Comparison of ENCODE assay signal across 14 mouse cellular contexts in genomic region chr2:119767246-119767645, GRCm38 (mm10). TPM values are rescaled to one million over a fixed set of nuclear protein-coding genes. Genes with fewer than 3 reads are reported as not detected.
DNase-seq lines count a peak whose midpoint lies in the region; ATAC-seq lines count a peak whose summit lies in the region.
"Had no signal": no experiment of that assay in that cellular context is flagged by ENCODE, and none has a peak within 500 bp of the region (broad histone marks: within the 10 kb centered on the region; RNA-seq: fewer than 3 reads in every experiment).

No protein-coding gene starts in this region.

- H3K4me2 ChIP-seq in kidney, embryonic 16.5 days (replicated peaks; ENCODE audit: low read depth, low read length): no peak overlapping the region

- 94% methylated on average over 6 of the region's 6 CpGs for WGBS in kidney, embryonic 16.5 days

- no peak overlapping the region for H3K4me3 ChIP-seq in kidney, embryonic 16.5 days (ENCODE audit: low read length)

- peaks cover 52% of the 10 kb centered on the region for H3K36me3 ChIP-seq in kidney, embryonic 16.5 days (ENCODE audit: insufficient read depth, low read length)

- no peak overlapping the region for H3K27ac ChIP-seq in kidney, embryonic 16.5 days (ENCODE audit: low read length)

- no peak for DNase-seq in kidney, postnatal 14 days
- DNase-seq in thymus, postnatal 0 days (ENCODE audit: low spot score): peak; percentile 32
- no peak for DNase-seq in thymus, adult 18-20 months
- DNase-seq in adrenal gland, postnatal 14 days: no peak
- no peak for DNase-seq in spleen, postnatal 4 days (ENCODE audit: low spot score in 2 of 2)
- DNase-seq: adrenal gland, postnatal 36 days; cerebellum, adult 9-11 months; kidney, adult 11 months; layer of hippocampus, postnatal 36 days had no signal

- H3K9me3 ChIP-seq in kidney, embryonic 16.5 days (ENCODE audit: low read length): no peaks in the 10 kb centered on the region

- no peaks in the 10 kb centered on the region for H3K4me1 ChIP-seq in kidney, embryonic 16.5 days (ENCODE audit: insufficient read depth, low read length)

- ATAC-seq in kidney, embryonic 16.5 days (ENCODE audit: low FRiP score, low TSS enrichment): peak; percentile 39; the same call in 1 of the 2 replicates
- peak; percentile 40; the same call in 1 of the 2 replicates for ATAC-seq in granulocyte monocyte progenitor cell, adult 5-6 weeks (replicated peaks; ENCODE audit: poor library complexity, severe bottlenecking)
- ATAC-seq: Patski had no signal

- H3K27me3 ChIP-seq in kidney, embryonic 16.5 days (ENCODE audit: insufficient read depth, low read length): no peaks in the 10 kb centered on the region
- H3K27me3 ChIP-seq: Patski had no signal

- H3K9ac ChIP-seq in kidney, embryonic 16.5 days (replicated peaks; ENCODE audit: low read length): no peak overlapping the region

RNA-seq across cellular contexts. Expression of gene Ltk, which starts 7.0 kb away (rescaled TPM):
- polyA plus RNA-seq in kidney, embryonic 16.5 days (2015; fragmentation: Nextera tagmentation; extraction: Ambion mirVana): 0.46 and 0.96 TPM in 2 replicates
- polyA plus RNA-seq in thymus, postnatal 0 days (2015; fragmentation: Nextera tagmentation; extraction: Ambion mirVana): 0.08 TPM in 1 of 2 replicates, not detected in the other
- not detected in 2 replicates for total RNA-seq in granulocyte monocyte progenitor cell, adult 5-6 weeks (2014; fragmentation: Nextera tagmentation)
- total RNA-seq in granulocyte monocyte progenitor cell, adult 5-6 weeks (2017): not detected in 2 replicates
- total RNA-seq in adrenal gland, postnatal 14 days (2021): 0.86 and 1.1 TPM in 2 replicates
- total RNA-seq: gastrocnemius, adult 18-20 months had no signal
- polyA plus RNA-seq: heart, embryonic 16.5 days had no signal

RNA-seq across cellular contexts. Expression of gene Rpap1, which starts 20.1 kb away (rescaled TPM):
- 32.1 and 35.9 TPM in 2 replicates for polyA plus RNA-seq in kidney, embryonic 16.5 days (2015; fragmentation: Nextera tagmentation; extraction: Ambion mirVana)
- polyA plus RNA-seq in thymus, postnatal 0 days (2015; fragmentation: Nextera tagmentation; extraction: Ambion mirVana): 17.9 and 18.0 TPM in 2 replicates
- total RNA-seq in granulocyte monocyte progenitor cell, adult 5-6 weeks (2014; fragmentation: Nextera tagmentation): 15.8 and 16.1 TPM in 2 replicates
- 10.7 and 11.7 TPM in 2 replicates for total RNA-seq in granulocyte monocyte progenitor cell, adult 5-6 weeks (2017)
- 14.8 and 18.9 TPM in 2 replicates for total RNA-seq in adrenal gland, postnatal 14 days (2021)

RNA-seq across cellular contexts. Expression of gene Itpka, which starts 25.1 kb away (rescaled TPM):
- polyA plus RNA-seq in kidney, embryonic 16.5 days (2015; fragmentation: Nextera tagmentation; extraction: Ambion mirVana): 0.81 and 1.2 TPM in 2 replicates
- polyA plus RNA-seq in thymus, postnatal 0 days (2015; fragmentation: Nextera tagmentation; extraction: Ambion mirVana): 1.6 and 2.1 TPM in 2 replicates
- 0.47 TPM in 1 of 2 replicates, not detected in the other for total RNA-seq in granulocyte monocyte progenitor cell, adult 5-6 weeks (2014; fragmentation: Nextera tagmentation)
- 0.57 TPM in 1 of 2 replicates, not detected in the other for total RNA-seq in granulocyte monocyte progenitor cell, adult 5-6 weeks (2017)
- 10.2 and 11.2 TPM in 2 replicates for total RNA-seq in adrenal gland, postnatal 14 days (2021)
- total RNA-seq: gastrocnemius, adult 18-20 months had no signal

RNA-seq across cellular contexts. Expression of gene Tyro3, which starts 30.3 kb away (rescaled TPM):
- 15.2 TPM in 2 replicates for polyA plus RNA-seq in kidney, embryonic 16.5 days (2015; fragmentation: Nextera tagmentation; extraction: Ambion mirVana)
- polyA plus RNA-seq in thymus, postnatal 0 days (2015; fragmentation: Nextera tagmentation; extraction: Ambion mirVana): 1.8 and 2.3 TPM in 2 replicates
- total RNA-seq in granulocyte monocyte progenitor cell, adult 5-6 weeks (2014; fragmentation: Nextera tagmentation): 0.15 TPM in 1 of 2 replicates, not detected in the other
- not detected in 2 replicates for total RNA-seq in granulocyte monocyte progenitor cell, adult 5-6 weeks (2017)
- total RNA-seq in adrenal gland, postnatal 14 days (2021): 6.0 and 7.7 TPM in 2 replicates
